Mouse (Mus musculus) hindlimb bud, embryonic 11.5 days (tissue): ENCODE data around the gene Pla2g5.

Experiments
- DNase-seq: peaks from one replicate; pipeline ENCODE4 v3.0.0-alpha.2; 2012; ENCODE audit warnings: low read depth, low spot score; ENCODE audit errors: extremely low spot score

Pla2g5 gene

DNA sequence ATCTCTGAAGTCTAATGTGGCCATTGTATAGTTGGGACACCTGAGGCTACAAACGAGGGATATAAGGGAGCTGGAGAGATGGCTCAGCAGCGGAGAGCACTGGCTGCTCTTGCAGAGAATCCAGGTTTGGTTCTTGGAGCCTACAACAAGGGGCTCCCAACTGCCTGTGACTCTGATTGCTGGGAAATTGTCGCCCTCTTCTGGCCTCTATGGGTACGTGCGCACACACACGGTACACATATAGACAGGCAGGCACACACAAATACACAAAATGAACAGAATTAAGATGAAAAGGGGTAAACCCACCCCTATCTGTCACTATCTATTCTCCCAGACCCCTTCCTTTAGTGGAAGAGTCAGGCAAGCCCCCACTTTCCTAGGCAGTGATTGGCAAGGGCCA is 110.7 kb downstream of the Pla2g5 start:
- DNase-seq = no peak
